ENCODE assay signal across 8 mouse cellular contexts in genomic region chr2:122069922-122070321, GRCm38 (mm10). TPM values are rescaled to one million over a fixed set of nuclear protein-coding genes. Genes with fewer than 3 reads are reported as not detected.
DNase-seq lines count a peak whose midpoint lies in the region; ATAC-seq lines count a peak whose summit lies in the region.

No protein-coding gene starts in this region.

- H3K36me3 ChIP-seq in midbrain, embryonic 11.5 days (ENCODE audit: control insufficient read depth, insufficient read depth, low read length), result peaks cover 3% of the 10 kb centered on the region
- H3K36me3 ChIP-seq in midbrain, embryonic 16.5 days (ENCODE audit: control insufficient read depth, insufficient read depth, low read length), result peaks cover 7% of the 10 kb centered on the region

- no peak overlapping the region for H3K4me2 ChIP-seq in midbrain, embryonic 11.5 days
- no peak overlapping the region for H3K4me2 ChIP-seq in midbrain, embryonic 16.5 days (ENCODE audit: low read length)

- no peak overlapping the region for H3K4me3 ChIP-seq in midbrain, embryonic 11.5 days (ENCODE audit: low read depth, low read length)
- no peak overlapping the region for H3K4me3 ChIP-seq in midbrain, embryonic 16.5 days (ENCODE audit: low read depth, low read length)

- H3K27ac ChIP-seq in midbrain, embryonic 11.5 days (ENCODE audit: low read depth, low read length), result no peak overlapping the region
- H3K27ac ChIP-seq in midbrain, embryonic 16.5 days (ENCODE audit: low read length), result no peak overlapping the region

- no peak for ATAC-seq in midbrain, embryonic 11.5 days (ENCODE audit: low FRiP score)
- no peak for ATAC-seq in midbrain, embryonic 16.5 days
- ATAC-seq in erythroid progenitor cell, adult 5-6 weeks (replicated peaks; ENCODE audit: low FRiP score, poor library complexity, severe bottlenecking), result peak; percentile 67; the same call in 1 of the 2 replicates

- WGBS in midbrain, embryonic 11.5 days, result 39% methylated on average over 5 of the region's 5 CpGs
- 40% methylated on average over 5 of the region's 5 CpGs for WGBS in midbrain, embryonic 16.5 days

- DNase-seq in cerebellum, adult 8-10 months, result peak; percentile 28
- no peak for DNase-seq in cerebellum, adult 11-12 months
- peak; percentile 96 for DNase-seq in midbrain, embryonic 11.5 days (ENCODE audit: low spot score, missing footprints)
- DNase-seq in adrenal gland, postnatal 14 days, result peak; percentile 77
- DNase-seq in lung, adult 18-20 months, result peak; percentile 41 to 53
- peak; percentile 32 to 61 for DNase-seq in spleen, postnatal 14 days (ENCODE audit: low spot score in 2 of 2)

- H3K9ac ChIP-seq in midbrain, embryonic 11.5 days (ENCODE audit: low read length), result no peak overlapping the region
- H3K9ac ChIP-seq in midbrain, embryonic 16.5 days (ENCODE audit: low read depth, low read length), result no peak overlapping the region

- H3K9me3 ChIP-seq in midbrain, embryonic 11.5 days (ENCODE audit: control insufficient read depth, low read length), result no peaks in the 10 kb centered on the region
- no peaks in the 10 kb centered on the region for H3K9me3 ChIP-seq in midbrain, embryonic 16.5 days (replicated peaks; ENCODE audit: control insufficient read depth, low read length, poor library complexity, severe bottlenecking)

- H3K27me3 ChIP-seq in midbrain, embryonic 11.5 days (ENCODE audit: control insufficient read depth, insufficient read depth, low read length), result no peaks in the 10 kb centered on the region
- no peaks in the 10 kb centered on the region for H3K27me3 ChIP-seq in midbrain, embryonic 16.5 days (ENCODE audit: control insufficient read depth, insufficient read depth, low read depth, low read length)

- no peaks in the 10 kb centered on the region for H3K4me1 ChIP-seq in midbrain, embryonic 11.5 days (ENCODE audit: control insufficient read depth, insufficient read depth, low read length)
- H3K4me1 ChIP-seq in midbrain, embryonic 16.5 days (ENCODE audit: control insufficient read depth, insufficient read depth, low read length), result no peaks in the 10 kb centered on the region

RNA-seq across cellular contexts. Expression of gene Eif3j1, which starts 41.6 kb away (rescaled TPM):
- 13.2 and 14.3 TPM in 2 replicates for polyA plus RNA-seq in midbrain, embryonic 11.5 days (2014; fragmentation: Nextera tagmentation; extraction: Ambion mirVana)
- polyA plus RNA-seq in midbrain, embryonic 16.5 days (2015; fragmentation: Nextera tagmentation; extraction: Ambion mirVana), result 11.4 and 11.7 TPM in 2 replicates
- total RNA-seq in adrenal gland, postnatal 14 days (2021), result 17.8 and 18.1 TPM in 2 replicates
- total RNA-seq in erythroid progenitor cell, adult 5-6 weeks (2015; ENCODE audit: low replicate concordance), result 15.5 and 21.6 TPM in 2 replicates
- 25.6 and 31.8 TPM in 2 replicates for total RNA-seq in erythroid progenitor cell, adult 5-6 weeks (2017; ENCODE audit: low replicate concordance)

RNA-seq across cellular contexts. Expression of gene Spg11, which starts 48.3 kb away (rescaled TPM):
- polyA plus RNA-seq in midbrain, embryonic 11.5 days (2014; fragmentation: Nextera tagmentation; extraction: Ambion mirVana), result 11.1 and 11.9 TPM in 2 replicates
- 7.3 and 8.1 TPM in 2 replicates for polyA plus RNA-seq in midbrain, embryonic 16.5 days (2015; fragmentation: Nextera tagmentation; extraction: Ambion mirVana)
- total RNA-seq in adrenal gland, postnatal 14 days (2021), result 15.3 and 16.9 TPM in 2 replicates
- 3.2 and 5.0 TPM in 2 replicates for total RNA-seq in erythroid progenitor cell, adult 5-6 weeks (2015; ENCODE audit: low replicate concordance)
- 6.1 and 6.2 TPM in 2 replicates for total RNA-seq in erythroid progenitor cell, adult 5-6 weeks (2017; ENCODE audit: low replicate concordance)
